Mouse (Mus musculus): ENCODE measurements around the gene Cstb.
A peak's percentile ranks its signal among the peaks of the same experiment; 100 is the strongest.
"Not testable (repeated sequence)": the region's sequence is repeated elsewhere in the genome, so short reads cannot be mapped to it uniquely, and the experiment has no call there.

The Cstb gene

DNA sequence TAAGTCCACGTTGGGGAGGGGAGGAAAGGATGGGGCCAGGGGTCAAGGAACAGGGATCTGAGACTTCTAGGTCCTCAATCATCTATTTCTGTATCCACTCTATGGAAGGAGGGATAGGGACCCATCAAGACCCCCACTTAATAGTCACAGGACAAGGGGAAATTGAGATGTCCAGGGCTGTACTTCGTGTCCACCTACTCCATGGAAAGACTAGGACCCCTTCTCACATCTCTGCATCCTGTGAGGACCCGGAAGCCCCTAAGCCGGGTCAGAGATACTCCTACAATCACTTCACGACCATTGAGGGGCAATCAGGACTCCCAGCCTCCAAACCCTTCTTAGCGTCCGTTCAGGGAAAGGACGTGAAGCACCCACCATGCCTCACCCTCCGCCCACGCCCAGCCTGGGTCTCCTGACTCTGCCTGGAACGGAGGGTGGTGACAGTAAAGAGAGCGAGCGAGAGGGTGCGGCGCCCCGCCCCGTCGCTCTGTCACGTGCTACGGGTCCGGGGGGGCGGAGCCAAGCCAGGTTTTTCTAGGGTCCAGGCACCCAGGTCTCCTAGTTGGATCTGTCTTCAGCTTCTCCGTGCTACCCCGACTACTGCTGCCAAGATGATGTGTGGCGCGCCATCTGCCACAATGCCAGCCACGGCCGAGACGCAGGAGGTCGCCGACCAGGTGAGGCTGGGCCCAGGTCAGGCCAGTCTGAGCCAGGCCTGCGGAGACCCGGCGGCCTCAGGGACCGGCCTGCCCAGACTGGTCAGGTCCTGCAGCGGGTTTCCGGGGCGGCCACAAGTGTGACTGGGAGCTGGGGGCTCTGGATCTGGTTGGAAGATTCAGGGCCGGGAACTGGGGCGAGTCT, at the start of gene Cstb:
Gene Cstb (plus strand): TSS at position 489 of the 861 bp plus-strand sequence.
- peak; percentile 89 for DNase-seq (ENCODE audit: low spot score)

GRCm38 (mm10) chr10:78378516-78378915, 47.0 kb upstream of the Cstb start:
- no peak for DNase-seq (ENCODE audit: low spot score)

DNA sequence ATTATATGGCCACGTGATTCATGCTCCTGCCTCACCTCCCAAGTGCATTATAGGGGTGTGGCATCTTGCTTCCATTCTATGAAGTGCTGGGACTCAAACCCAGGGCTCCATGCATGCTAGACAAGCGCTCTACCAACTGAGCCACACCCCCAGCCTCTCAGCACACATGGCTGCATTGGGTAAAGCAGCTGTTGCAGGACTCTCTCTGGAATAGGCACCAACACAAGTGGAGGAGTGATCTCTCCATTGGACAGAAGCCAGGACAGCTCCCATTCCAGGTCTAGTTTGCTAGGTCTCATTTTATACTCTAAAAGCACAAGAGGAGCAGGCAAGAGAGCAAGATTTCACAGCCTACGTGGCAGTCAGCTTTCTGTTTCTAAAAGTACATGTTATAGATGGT, 41.9 kb upstream of the Cstb start:
- DNase-seq (ENCODE audit: low spot score) = no peak

GRCm38 (mm10) chr10:78385520-78385919, 39.9 kb upstream of the Cstb start:
- DNase-seq (ENCODE audit: low spot score) = no peak

DNA sequence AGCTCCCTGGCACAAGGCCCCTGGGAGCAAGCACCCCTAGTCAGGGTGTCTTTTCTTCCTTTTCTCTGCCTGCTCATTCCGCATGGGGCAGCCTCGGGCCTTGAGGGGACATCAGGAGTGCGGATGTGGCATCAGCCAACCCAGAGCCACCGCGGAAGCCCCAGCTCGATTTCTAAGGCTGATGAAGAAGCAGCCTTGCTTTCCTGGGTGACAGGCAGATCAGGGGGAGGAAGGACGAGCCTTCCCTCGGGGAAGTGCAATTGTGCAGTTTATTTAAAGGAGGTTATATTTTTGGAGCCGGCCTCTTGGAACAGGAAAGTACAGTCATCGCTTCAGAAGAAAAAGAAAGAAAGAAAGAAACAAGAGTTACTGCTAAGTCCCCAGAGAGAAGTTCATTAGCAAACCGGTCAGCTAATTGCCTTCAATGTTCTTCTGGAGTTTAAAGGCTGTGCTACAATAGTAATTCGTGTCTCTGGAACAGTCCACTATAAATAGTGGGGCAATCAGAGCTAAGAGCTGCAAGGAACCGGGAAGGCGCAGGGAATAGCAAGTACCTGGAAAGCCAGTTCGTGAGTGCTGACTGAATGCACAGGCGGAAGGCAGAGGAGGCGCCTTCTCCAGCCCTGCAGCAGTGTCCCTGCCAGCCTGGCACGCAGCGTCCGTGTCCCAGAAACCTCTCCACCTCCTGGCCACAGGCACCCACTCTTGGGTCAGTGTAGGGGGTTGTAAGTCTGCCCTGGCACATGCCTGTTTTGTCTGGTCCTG, 37.1 kb upstream of the Cstb start:
- DNase-seq (ENCODE audit: low spot score) = no peak

- DNase-seq (ENCODE audit: low spot score) = no peak
Observed at GRCm38 (mm10) chr10:78390982-78391470, 34.4 kb upstream of the Cstb start.

DNA sequence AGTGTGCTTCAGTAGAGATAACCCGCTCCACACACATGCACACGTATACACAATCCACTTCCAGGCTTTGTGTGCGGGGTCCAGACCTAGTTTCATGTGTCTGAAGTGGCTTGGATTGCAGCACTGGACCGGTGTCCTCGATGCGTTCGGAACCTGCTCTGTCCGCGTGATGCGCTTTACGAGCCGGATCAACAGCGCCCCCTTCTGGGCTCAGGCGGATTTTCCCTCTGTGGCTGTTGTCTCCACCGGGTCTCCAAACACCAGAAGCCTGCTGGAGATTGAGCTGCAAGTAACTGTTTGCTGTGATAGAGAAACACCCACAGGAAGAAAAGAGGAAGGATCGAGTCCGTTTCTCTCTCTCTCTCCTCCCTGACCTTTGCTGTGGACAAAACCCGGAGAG, 33.4 kb upstream of the Cstb start:
- peak; percentile 80 for DNase-seq (ENCODE audit: low spot score)

GRCm38 (mm10) chr10:78395377-78395776, 30.1 kb upstream of the Cstb start:
- DNase-seq (ENCODE audit: low spot score) = no peak

DNA sequence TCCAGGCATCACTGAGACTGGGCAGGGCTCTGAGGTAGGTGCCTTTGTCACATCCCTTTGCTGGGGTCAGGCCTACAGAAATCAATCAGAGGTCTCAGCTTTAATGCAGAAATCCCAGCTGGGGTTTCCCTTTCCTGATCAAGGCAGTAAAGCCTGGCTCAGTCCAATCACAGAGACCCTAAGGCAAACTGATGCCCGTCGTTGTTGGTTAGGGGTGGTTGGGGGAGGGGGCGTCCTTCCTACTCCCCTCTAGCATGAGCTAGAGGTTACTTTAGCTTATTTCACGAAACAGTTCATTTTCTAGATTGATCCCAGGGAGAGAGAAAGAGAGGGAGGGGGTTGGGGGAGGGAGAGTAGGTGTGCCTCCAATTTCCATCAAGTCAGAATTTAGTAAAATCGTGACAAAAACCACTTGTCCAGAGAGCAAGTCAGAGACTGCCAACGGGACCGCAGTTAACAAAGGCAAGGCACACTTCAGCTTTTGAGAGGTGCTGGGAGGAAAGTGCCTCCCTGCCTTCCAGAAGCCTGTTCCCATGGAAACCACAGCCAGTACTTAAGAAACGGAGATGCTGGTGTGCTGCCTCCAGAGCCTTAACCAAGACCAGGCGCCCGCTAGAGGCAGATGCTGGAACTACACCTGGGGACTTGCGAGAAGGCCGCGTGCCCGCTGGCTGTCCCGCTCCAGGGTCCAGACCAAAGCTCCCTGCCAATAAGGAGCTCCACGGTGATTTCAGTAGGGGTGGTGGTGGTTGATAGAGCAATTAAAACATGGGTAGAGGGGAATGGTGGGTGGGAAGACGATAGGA, 29.4 kb upstream of the Cstb start:
- DNase-seq (ENCODE audit: low spot score) = peak; percentile 95

- no peak for DNase-seq (ENCODE audit: low spot score)
Observed at GRCm38 (mm10) chr10:78396625-78396885, 28.9 kb upstream of the Cstb start.

GRCm38 (mm10) chr10:78399090-78399657, 26.3 kb upstream of the Cstb start:
- peak; percentile 40 for DNase-seq (ENCODE audit: low spot score)

GRCm38 (mm10) chr10:78401127-78401526, 24.3 kb upstream of the Cstb start:
- DNase-seq (ENCODE audit: low spot score) = no peak

- no peak for DNase-seq (ENCODE audit: low spot score)
Observed at GRCm38 (mm10) chr10:78402301-78402922, 23.1 kb upstream of the Cstb start.

DNA sequence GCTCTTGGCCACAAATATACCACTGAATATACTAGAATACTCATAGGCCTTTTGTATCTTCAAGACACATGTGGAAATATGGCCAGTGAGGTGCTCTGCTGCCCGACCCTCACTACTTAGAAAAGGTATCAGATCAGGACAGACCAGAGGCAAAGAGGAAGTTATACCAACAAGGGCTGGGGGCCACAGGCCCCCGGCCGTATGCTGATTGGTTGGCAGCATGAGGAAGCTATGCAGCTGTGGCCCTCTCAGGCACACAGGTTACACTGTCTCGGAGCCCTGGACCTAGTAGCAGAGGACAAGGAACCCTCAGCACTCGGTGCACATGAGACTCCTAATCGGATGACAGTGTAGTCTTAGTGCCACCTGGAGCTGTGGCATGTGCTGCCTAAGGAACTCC, 19.3 kb upstream of the Cstb start:
- no peak for DNase-seq (ENCODE audit: low spot score)

DNA sequence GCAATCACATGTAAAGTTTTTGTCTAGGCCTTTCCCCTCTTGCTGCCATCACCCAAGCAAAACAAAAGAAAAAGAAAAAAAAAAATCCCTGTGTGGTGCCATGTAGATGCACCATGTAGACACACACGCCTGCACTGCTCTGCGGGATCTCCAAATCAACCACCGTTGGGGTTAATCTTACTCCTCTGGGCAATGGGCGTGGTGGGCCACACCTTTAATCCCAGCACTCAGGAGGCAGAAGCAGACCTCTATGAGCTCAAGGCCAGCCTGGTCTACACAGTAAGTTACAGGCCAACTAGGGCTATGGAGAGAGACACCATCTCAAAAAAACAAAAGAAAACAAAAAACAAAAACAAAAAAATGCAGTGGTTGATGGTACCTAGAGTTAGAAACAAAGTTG, 18.3 kb upstream of the Cstb start:
- no peak for DNase-seq (ENCODE audit: low spot score)

GRCm38 (mm10) chr10:78409035-78409788, 16.3 kb upstream of the Cstb start:
- no peak for DNase-seq (ENCODE audit: low spot score)

DNA sequence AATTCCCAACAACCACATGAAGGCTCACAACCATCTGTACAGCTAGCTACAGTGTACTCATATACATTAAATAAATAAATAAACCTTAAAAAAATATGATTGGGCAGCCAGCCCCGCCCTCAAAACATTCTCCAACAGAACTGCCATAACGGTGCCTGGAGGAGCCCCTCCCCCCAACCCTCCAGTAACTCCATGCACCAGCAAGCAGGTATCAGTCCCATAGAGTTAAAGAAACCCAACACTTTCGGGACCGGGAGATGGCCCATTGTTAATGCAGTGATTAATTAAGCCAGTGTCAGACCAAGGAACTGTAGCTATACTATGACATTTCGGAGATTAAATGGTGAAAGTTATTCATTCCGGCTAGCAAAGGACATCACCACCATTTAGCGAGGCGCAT, 13.6 kb upstream of the Cstb start:
- DNase-seq (ENCODE audit: low spot score) = no peak

DNA sequence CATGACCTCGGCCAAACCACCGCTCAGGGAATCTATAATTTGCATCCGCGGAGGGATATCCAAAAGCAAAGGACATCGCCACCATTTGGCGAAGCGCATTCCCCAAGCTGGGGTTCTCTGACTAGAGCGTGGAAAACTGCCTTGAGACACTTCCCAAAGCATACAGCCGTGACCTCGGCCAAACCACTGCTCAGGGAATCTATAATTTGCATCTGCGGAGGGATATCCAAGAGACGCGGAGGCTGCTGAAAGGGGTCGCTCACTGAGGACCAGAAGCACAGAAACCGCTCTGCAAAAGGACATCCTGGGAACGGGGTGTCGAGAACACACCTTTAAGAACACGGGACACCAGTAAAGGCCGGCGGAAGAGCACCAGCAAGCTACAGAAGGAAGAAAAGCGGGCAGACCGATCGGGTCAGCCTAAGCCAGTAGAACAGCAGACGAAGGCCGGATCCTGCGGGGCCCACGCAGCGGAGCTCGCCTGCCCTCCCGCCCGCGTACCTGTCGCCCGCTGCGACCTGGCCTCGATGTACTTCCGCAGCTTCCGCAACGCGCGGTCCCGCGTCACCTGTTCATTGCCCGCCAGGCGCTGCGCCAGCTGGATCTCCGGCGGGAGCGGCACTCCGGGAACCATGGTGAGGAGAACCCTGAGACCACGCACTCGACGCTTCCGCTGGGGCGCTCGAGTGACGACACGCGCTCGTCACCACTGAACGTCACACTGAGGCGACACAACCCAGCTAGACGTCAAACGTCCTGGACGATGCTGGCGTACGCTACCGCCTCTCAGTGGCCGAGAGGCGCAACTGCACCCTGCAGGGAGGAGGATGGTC, 12.9 kb upstream of the Cstb start, which contains the start of gene Rrp1:
Gene Rrp1 (minus strand): TSS at position 725 of the 833 bp plus-strand sequence.
- DNase-seq (ENCODE audit: low spot score) = peak; percentile 93

- DNase-seq (ENCODE audit: low spot score) = no peak
Observed at GRCm38 (mm10) chr10:78413152-78413520, 12.3 kb upstream of the Cstb start.

- DNase-seq (ENCODE audit: low spot score) = not testable (repeated sequence)
Observed at GRCm38 (mm10) chr10:78414936-78415335, 10.5 kb upstream of the Cstb start.

Data from urinary bladder, postnatal 14 days (tissue).